In genomic region chr13:56108849-56109519, GRCm38 (mm10) we compare ENCODE assay signal across 13 mouse cellular contexts. TPM values are rescaled to one million over a fixed set of nuclear protein-coding genes. Genes with fewer than 3 reads are reported as not detected.
DNase-seq lines count a peak whose midpoint lies in the region; ATAC-seq and TF ChIP-seq lines count a peak whose summit lies in the region.
"Had no signal": no experiment of that assay in that cellular context is flagged by ENCODE, and none has a peak within 500 bp of the region (broad histone marks: within the 10 kb centered on the region; RNA-seq: fewer than 3 reads in every experiment).

No protein-coding gene starts in this region.

- no peak for TF ChIP-seq CTCF in E14TG2a.4 (conservative IDR thresholded peaks at IDR 0.05; ENCODE audit: low read length)
- no peak for TF ChIP-seq CTCF in brain, embryonic 14.5 days (IDR thresholded peaks at IDR 0.05; ENCODE audit: borderline replicate concordance, extremely low read depth, insufficient read depth, insufficient read length)
- no peak for TF ChIP-seq CTCF in layer of hippocampus, adult 2 months (conservative IDR thresholded peaks at IDR 0.05)

- no peak for DNase-seq in heart, postnatal 25 days (ENCODE audit: low spot score)
- peak; percentile 62 for DNase-seq in brain, embryonic 14.5 days (ENCODE audit: low read depth)
- DNase-seq in limb, embryonic 14.5 days (ENCODE audit: low spot score), result peak; percentile 41
- DNase-seq in layer of hippocampus, adult 8-10 months (ENCODE audit: low spot score in 2 of 2), result no peak
- no peak for DNase-seq in layer of hippocampus, adult 2 months (ENCODE audit: low spot score in 2 of 2)
- DNase-seq: cerebellum, adult 11 months; lung, adult 2 months; spleen, adult 18-20 months; thymus, postnatal 4 days had no signal

- H3K4me2 ChIP-seq in heart, embryonic 15.5 days, result no peak overlapping the region
- H3K4me2 ChIP-seq in limb, embryonic 14.5 days (replicated peaks; ENCODE audit: low read depth, low read length, severe bottlenecking), result no peak overlapping the region

- peaks cover 71% of the 10 kb centered on the region for H3K4me1 ChIP-seq in heart, embryonic 15.5 days (replicated peaks)
- peaks cover 100% of the 10 kb centered on the region for H3K4me1 ChIP-seq in E14TG2a.4 (replicated peaks; ENCODE audit: low read depth, low read length)
- peaks cover 61% of the 10 kb centered on the region for H3K4me1 ChIP-seq in limb, embryonic 14.5 days (ENCODE audit: control insufficient read depth, insufficient read depth, low read length)

- peaks cover 8% of the 10 kb centered on the region for H3K36me3 ChIP-seq in heart, embryonic 15.5 days
- H3K36me3 ChIP-seq in E14TG2a.4 (ENCODE audit: insufficient read depth, low read length), result peaks cover 55% of the 10 kb centered on the region
- peaks cover 35% of the 10 kb centered on the region for H3K36me3 ChIP-seq in limb, embryonic 14.5 days (ENCODE audit: control insufficient read depth, insufficient read depth, low read length)

- H3K27ac ChIP-seq in heart, embryonic 15.5 days, result peak overlapping the region; percentile 83
- peak overlapping the region; percentile 33; the same call in 1 of the 2 replicates for H3K27ac ChIP-seq in limb, embryonic 14.5 days (replicated peaks; ENCODE audit: low read depth, low read length)
- H3K27ac ChIP-seq in layer of hippocampus, adult 2 months, result no peak overlapping the region

- H3K9ac ChIP-seq in heart, embryonic 15.5 days, result peak overlapping the region; percentile 9; the same call in 1 of the 2 replicates
- H3K9ac ChIP-seq in limb, embryonic 14.5 days (ENCODE audit: low read depth, low read length, severe bottlenecking), result no peak overlapping the region; the same call in 1 of the 2 replicates

- no peak overlapping the region for H3K4me3 ChIP-seq in heart, embryonic 15.5 days
- H3K4me3 ChIP-seq in E14TG2a.4 (replicated peaks; ENCODE audit: low read length), result peak overlapping the region; percentile 41
- no peak overlapping the region for H3K4me3 ChIP-seq in limb, embryonic 14.5 days (replicated peaks; ENCODE audit: low read length)
- no peak overlapping the region for H3K4me3 ChIP-seq in layer of hippocampus, adult 2 months

- 48% methylated on average over 17 of the region's 17 CpGs for WGBS in heart, embryonic 15.5 days
- 49% methylated on average over 17 of the region's 17 CpGs for WGBS in limb, embryonic 14.5 days

- H3K9me3 ChIP-seq in heart, embryonic 15.5 days (replicated peaks), result no peaks in the 10 kb centered on the region
- 0 out of 2 replicates have a peak, but pooled peaks cover 5% of the 10 kb centered on the region for H3K9me3 ChIP-seq in E14TG2a.4 (ENCODE audit: low read length)
- H3K9me3 ChIP-seq in limb, embryonic 14.5 days (ENCODE audit: control insufficient read depth, low read length), result no peaks in the 10 kb centered on the region

- intact Hi-C loops in heart, postnatal 25 days (cut with DNase I), result loop anchor here (5.0 kb wide), 1 partner anchor 43 kb away; no protein-coding TSS in a partner anchor

- ATAC-seq in heart, embryonic 15.5 days (replicated peaks; ENCODE audit: insufficient number of reproducible peaks, insufficient read depth, low FRiP score, low read depth), result no peak; the same call in 1 of the 2 replicates
- peak; percentile 43; the same call in 1 of the 2 replicates for ATAC-seq in limb, embryonic 14.5 days (ENCODE audit: low FRiP score, low read depth)
- ATAC-seq in erythroblast, adult 5-6 weeks (replicated peaks; ENCODE audit: low FRiP score, poor library complexity, severe bottlenecking), result no peak

- no peaks in the 10 kb centered on the region for H3K27me3 ChIP-seq in heart, embryonic 15.5 days
- no peaks in the 10 kb centered on the region for H3K27me3 ChIP-seq in E14TG2a.4 (ENCODE audit: insufficient read depth, low read length)
- H3K27me3 ChIP-seq in limb, embryonic 14.5 days (ENCODE audit: control insufficient read depth, insufficient read depth, low read length), result no peaks in the 10 kb centered on the region
- H3K27me3 ChIP-seq: CH12.LX had no signal

- no peak for TF ChIP-seq POLR2A in brain, embryonic 14.5 days (IDR thresholded peaks at IDR 0.05; ENCODE audit: borderline replicate concordance, extremely low read depth, insufficient read depth, insufficient read length, poor library complexity, severe bottlenecking)
- TF ChIP-seq POLR2A in limb, embryonic 14.5 days (IDR thresholded peaks at IDR 0.05; ENCODE audit: borderline replicate concordance, extremely low read depth, insufficient read depth, insufficient read length), result no peak

RNA-seq across cellular contexts. Expression of gene H2afy, which starts 27.2 kb away (rescaled TPM):
- 98.9 and 135 TPM in 2 replicates for polyA plus RNA-seq in heart, embryonic 15.5 days (2015; fragmentation: Nextera tagmentation; extraction: Ambion mirVana)
- 10 to 100 TPM; 50.9 to 53.9 TPM for total RNA-seq in heart, postnatal 25 days (2021)
- polyA plus RNA-seq in brain, embryonic 14.5 days (2012; rRNA removed), result 317 and 334 TPM in 2 replicates
- 231 and 297 TPM in 2 replicates for polyA plus RNA-seq in limb, embryonic 14.5 days (2012; rRNA removed)
- polyA plus RNA-seq in limb, embryonic 14.5 days (2014; fragmentation: Nextera tagmentation; extraction: Ambion mirVana), result 304 and 351 TPM in 2 replicates
- total RNA-seq in erythroblast, adult 5-6 weeks (2015; ENCODE audit: low replicate concordance), result 54.5 and 67.6 TPM in 2 replicates
- 88.9 and 102 TPM in 2 replicates for total RNA-seq in erythroblast, adult 5-6 weeks (2017; ENCODE audit: low replicate concordance)
- 100 to 1,000 TPM; 118 to 123 (median 120) TPM for total RNA-seq in layer of hippocampus, adult 8-10 months (2022)
- total RNA-seq in layer of hippocampus, adult 2 months (2021), result 100 to 1,000 TPM; 118 to 122 TPM

Comparison
In these comparisons a context has a peak if more than half of its experiments do, and no peak if none do; other contexts are left out.
1. DNase-seq: peak in brain, embryonic 14.5 days (single experiment) and limb, embryonic 14.5 days (single experiment); none in heart, postnatal 25 days (single experiment), layer of hippocampus, adult 8-10 months (0 of 2) and layer of hippocampus, adult 2 months (0 of 2).